Mouse (Mus musculus): ENCODE results near the gene Dot1l. TPM values are rescaled to one million over a fixed set of nuclear protein-coding genes. Genes with fewer than 3 reads are reported as not detected.

Dot1l gene
- polyA plus RNA-seq, 1 experiment from 2014 or later = 13.6 TPM

GRCm38 (mm10) chr10:80793803-80794202 is 38.8 kb downstream of the Dot1l start:
- WGBS = 92% methylated on average over 4 of the region's 4 CpGs
- H3K27me3 ChIP-seq (replicated peaks; ENCODE audit: control insufficient read depth, insufficient read depth, low read length) = no peaks in the 10 kb centered on the region
- no peak overlapping the region for H3K4me3 ChIP-seq (ENCODE audit: low read depth, low read length)
- no peak overlapping the region for H3K9ac ChIP-seq (ENCODE audit: low read length)
- no peak for DNase-seq (ENCODE audit: low spot score)
- peaks cover 9% of the 10 kb centered on the region; the same call in 1 of the 2 replicates for H3K4me1 ChIP-seq (ENCODE audit: control insufficient read depth, insufficient read depth, low read length)
- H3K27ac ChIP-seq (ENCODE audit: low read depth, low read length) = no peak overlapping the region
- H3K9me3 ChIP-seq (replicated peaks; ENCODE audit: control insufficient read depth, low read length) = no peaks in the 10 kb centered on the region
- peaks cover 79% of the 10 kb centered on the region for H3K36me3 ChIP-seq (ENCODE audit: control insufficient read depth, insufficient read depth, low read length)
- ATAC-seq = no peak
- no peak overlapping the region for H3K4me2 ChIP-seq (ENCODE audit: low read length)

GRCm38 (mm10) chr10:80794750-80795149 is 39.7 kb downstream of the Dot1l start:
- no peak for DNase-seq (ENCODE audit: low spot score)
- H3K9ac ChIP-seq (ENCODE audit: low read length) = no peak overlapping the region
- no peaks in the 10 kb centered on the region for H3K27me3 ChIP-seq (replicated peaks; ENCODE audit: control insufficient read depth, insufficient read depth, low read length)

GRCm38 (mm10) chr10:80796307-80796848 is 41.4 kb downstream of the Dot1l start:
- 87% methylated on average over 9 of the region's 9 CpGs for WGBS
- Histone ChIP-seq H3K4me1 (ENCODE audit: control insufficient read depth, insufficient read depth, low read length) (peaks cover 19% of the 10 kb centered on the region), H3K4me2 (ENCODE audit: low read length) (peak overlapping the region; percentile 98), H3K4me3 (ENCODE audit: low read depth, low read length) (peak overlapping the region; percentile 91; the same call in 1 of the 2 replicates), H3K27ac (ENCODE audit: low read depth, low read length) (no peak overlapping the region), H3K9ac (ENCODE audit: low read length) (peak overlapping the region; percentile 93; the same call in 1 of the 2 replicates), H3K9me3 (replicated peaks; ENCODE audit: control insufficient read depth, low read length) (no peaks in the 10 kb centered on the region), H3K36me3 (ENCODE audit: control insufficient read depth, insufficient read depth, low read length) (peaks cover 69% of the 10 kb centered on the region), H3K27me3 (replicated peaks; ENCODE audit: control insufficient read depth, insufficient read depth, low read length) (no peaks in the 10 kb centered on the region)
- ATAC-seq (no peak), DNase-seq (ENCODE audit: low spot score) (no peak)

More at GRCm38 (mm10) chr10:80794750-80795149, 39.7 kb downstream of the Dot1l start:
- Histone ChIP-seq H3K4me2 (ENCODE audit: low read length) (no peak overlapping the region), H3K27ac (ENCODE audit: low read depth, low read length) (no peak overlapping the region), H3K4me1 (ENCODE audit: control insufficient read depth, insufficient read depth, low read length) (peaks cover 15% of the 10 kb centered on the region), H3K4me3 (ENCODE audit: low read depth, low read length) (no peak overlapping the region), H3K9me3 (replicated peaks; ENCODE audit: control insufficient read depth, low read length) (no peaks in the 10 kb centered on the region), H3K36me3 (ENCODE audit: control insufficient read depth, insufficient read depth, low read length) (peaks cover 71% of the 10 kb centered on the region)
- WGBS = 76% methylated on average over 8 of the region's 8 CpGs
- no peak for ATAC-seq

- DNase-seq (ENCODE audit: low spot score) (no peak), ATAC-seq (peak; percentile 73)
- Histone ChIP-seq H3K4me1 (ENCODE audit: control insufficient read depth, insufficient read depth, low read length) (peaks cover 19% of the 10 kb centered on the region), H3K27ac (ENCODE audit: low read depth, low read length) (peak overlapping the region; percentile 94), H3K9ac (ENCODE audit: low read length) (peak overlapping the region; percentile 93), H3K9me3 (replicated peaks; ENCODE audit: control insufficient read depth, low read length) (no peaks in the 10 kb centered on the region), H3K4me2 (ENCODE audit: low read length) (peak overlapping the region; percentile 98), H3K36me3 (ENCODE audit: control insufficient read depth, insufficient read depth, low read length) (peaks cover 69% of the 10 kb centered on the region), H3K4me3 (ENCODE audit: low read depth, low read length) (peak overlapping the region; percentile 91), H3K27me3 (replicated peaks; ENCODE audit: control insufficient read depth, insufficient read depth, low read length) (no peaks in the 10 kb centered on the region)
- 2% methylated on average over 53 of the region's 59 CpGs for WGBS
Measured at GRCm38 (mm10) chr10:80797186-80798149, 42.5 kb downstream of the Dot1l start.

- Histone ChIP-seq H3K4me3 (ENCODE audit: low read depth, low read length) (peak within 1 kb of the TSS; percentile 91), H3K9me3 (replicated peaks; ENCODE audit: control insufficient read depth, low read length) (no peaks in the 10 kb centered on the region), H3K4me2 (ENCODE audit: low read length) (peak within 1 kb of the TSS; percentile 98), H3K9ac (ENCODE audit: low read length) (peak within 1 kb of the TSS; percentile 93), H3K27ac (ENCODE audit: low read depth, low read length) (peak within 1 kb of the TSS; percentile 94), H3K36me3 (ENCODE audit: control insufficient read depth, insufficient read depth, low read length) (peaks cover 69% of the 10 kb centered on the region), H3K4me1 (ENCODE audit: control insufficient read depth, insufficient read depth, low read length) (peaks cover 19% of the 10 kb centered on the region), H3K27me3 (replicated peaks; ENCODE audit: control insufficient read depth, insufficient read depth, low read length) (no peaks in the 10 kb centered on the region)
- peak; percentile 95 for ATAC-seq
- DNase-seq (ENCODE audit: low spot score) = peak; percentile 99
- WGBS = under 1% methylated on average over 102 of the region's 104 CpGs
Measured at GRCm38 (mm10) chr10:80798150-80799006, 43.4 kb downstream of the Dot1l start, which contains the start of the genes Sf3a2 and Plekhj1. Gene Sf3a2, plus strand, starts transcription at chr10:80798198. Gene Plekhj1, minus strand, starts transcription at chr10:80798626.

- Histone ChIP-seq H3K27ac (ENCODE audit: low read depth, low read length) (peak overlapping the region; percentile 94), H3K4me3 (ENCODE audit: low read depth, low read length) (peak overlapping the region; percentile 91), H3K4me1 (ENCODE audit: control insufficient read depth, insufficient read depth, low read length) (peaks cover 19% of the 10 kb centered on the region), H3K4me2 (ENCODE audit: low read length) (peak overlapping the region; percentile 98), H3K9me3 (replicated peaks; ENCODE audit: control insufficient read depth, low read length) (no peaks in the 10 kb centered on the region), H3K9ac (ENCODE audit: low read length) (peak overlapping the region; percentile 93), H3K27me3 (replicated peaks; ENCODE audit: control insufficient read depth, insufficient read depth, low read length) (no peaks in the 10 kb centered on the region), H3K36me3 (ENCODE audit: control insufficient read depth, insufficient read depth, low read length) (peaks cover 69% of the 10 kb centered on the region)
- 2% methylated on average over 18 of the region's 18 CpGs for WGBS
- DNase-seq (ENCODE audit: low spot score) (peak; percentile 27), ATAC-seq (no peak)
Measured at GRCm38 (mm10) chr10:80799070-80799566, 44.1 kb downstream of the Dot1l start.

GRCm38 (mm10) chr10:80802204-80802912 is 47.4 kb downstream of the Dot1l start:
- Histone ChIP-seq H3K27ac (ENCODE audit: low read depth, low read length) (no peak overlapping the region), H3K4me2 (ENCODE audit: low read length) (no peak overlapping the region), H3K27me3 (replicated peaks; ENCODE audit: control insufficient read depth, insufficient read depth, low read length) (no peaks in the 10 kb centered on the region), H3K4me1 (ENCODE audit: control insufficient read depth, insufficient read depth, low read length) (peaks cover 17% of the 10 kb centered on the region), H3K9ac (ENCODE audit: low read length) (no peak overlapping the region), H3K9me3 (replicated peaks; ENCODE audit: control insufficient read depth, low read length) (no peaks in the 10 kb centered on the region), H3K4me3 (ENCODE audit: low read depth, low read length) (no peak overlapping the region), H3K36me3 (ENCODE audit: control insufficient read depth, insufficient read depth, low read length) (peaks cover 55% of the 10 kb centered on the region)
- WGBS = 86% methylated on average over 10 of the region's 10 CpGs
- ATAC-seq = no peak
- no peak for DNase-seq (ENCODE audit: low spot score)

- H3K27me3 ChIP-seq (replicated peaks; ENCODE audit: control insufficient read depth, insufficient read depth, low read length) = 0 out of 2 replicates have a peak, but pooled peaks cover 1% of the 10 kb centered on the region
- no peak overlapping the region for H3K4me2 ChIP-seq (ENCODE audit: low read length)
- DNase-seq (ENCODE audit: low spot score) (no peak), ATAC-seq (no peak)
- H3K4me1 ChIP-seq (ENCODE audit: control insufficient read depth, insufficient read depth, low read length) = peaks cover 20% of the 10 kb centered on the region
- WGBS = 85% methylated on average over 3 of the region's 3 CpGs
- H3K36me3 ChIP-seq (ENCODE audit: control insufficient read depth, insufficient read depth, low read length) = peaks cover 55% of the 10 kb centered on the region
- no peak overlapping the region for H3K27ac ChIP-seq (ENCODE audit: low read depth, low read length)
- no peak overlapping the region for H3K4me3 ChIP-seq (ENCODE audit: low read depth, low read length)
- no peak overlapping the region for H3K9ac ChIP-seq (ENCODE audit: low read length)
- H3K9me3 ChIP-seq (replicated peaks; ENCODE audit: control insufficient read depth, low read length) = no peaks in the 10 kb centered on the region
Measured at GRCm38 (mm10) chr10:80802996-80803395, 48.0 kb downstream of the Dot1l start.
